Mouse (Mus musculus): ENCODE data around the gene Klra1. TPM values are rescaled to one million over a fixed set of nuclear protein-coding genes. Genes with fewer than 3 reads are reported as not detected.
"Not testable (repeated sequence)": the region's sequence is repeated elsewhere in the genome, so short reads cannot be mapped to it uniquely, and the experiment has no call there.

Klra1 gene
- polyA plus RNA-seq (2014; fragmentation: Nextera tagmentation; extraction: Ambion mirVana) = not detected in 2 replicates

DNA sequence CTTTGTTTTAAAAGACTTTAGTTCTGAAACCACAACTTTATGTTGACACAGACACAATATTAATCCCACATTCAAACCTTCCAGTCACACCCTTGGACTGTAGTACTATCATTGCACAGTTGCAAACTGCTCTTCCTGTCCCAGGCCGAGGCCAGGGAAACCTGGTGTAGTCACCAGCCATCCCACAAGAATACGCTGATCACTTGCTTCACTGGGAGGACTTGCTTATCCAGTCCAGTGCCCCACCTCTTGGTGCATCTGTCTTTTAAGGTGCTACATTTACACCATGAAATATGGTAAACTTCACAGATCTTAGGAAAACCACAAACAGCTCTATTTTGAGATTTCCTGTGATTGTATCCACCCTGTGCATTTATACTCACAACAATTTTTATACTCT lies at the start of gene Klra1:
Gene Klra1, minus strand, starts transcription at position 125 of the 400 bp plus-strand sequence.
- no peak for ATAC-seq (ENCODE audit: low FRiP score)

DNA sequence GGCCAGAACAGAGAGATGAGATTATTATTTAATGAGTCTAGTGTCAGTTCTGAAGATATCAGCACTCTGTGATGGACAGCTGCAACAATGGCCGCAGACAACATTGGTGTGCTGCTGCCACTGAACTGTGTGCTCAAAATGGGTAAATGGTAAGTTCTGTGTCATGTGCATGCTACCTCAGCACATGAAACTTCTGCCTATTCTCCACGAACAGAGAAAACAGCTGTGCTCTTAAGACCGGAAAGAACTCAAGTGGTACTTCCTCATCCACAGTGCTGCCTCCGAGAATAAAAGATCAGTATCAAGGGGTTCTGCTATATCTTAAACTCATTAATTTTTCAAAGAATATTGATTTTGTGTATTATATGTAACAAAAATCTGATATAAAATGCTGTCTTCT lies 42.8 kb upstream of the Klra1 start:
- DNase-seq (ENCODE audit: low spot score) (no peak), ATAC-seq (ENCODE audit: low FRiP score) (no peak)
- H3K27me3 ChIP-seq (ENCODE audit: control insufficient read depth, insufficient read depth, low read length) = no peaks in the 10 kb centered on the region
- no peak overlapping the region for H3K27ac ChIP-seq (ENCODE audit: low read depth, low read length)
- H3K9ac ChIP-seq (ENCODE audit: low read depth, low read length) = no peak overlapping the region
- H3K4me2 ChIP-seq (replicated peaks; ENCODE audit: low read depth, low read length) = no peak overlapping the region
- no peak overlapping the region for H3K4me3 ChIP-seq (ENCODE audit: low read depth, low read length)
- no peaks in the 10 kb centered on the region for H3K9me3 ChIP-seq (ENCODE audit: control insufficient read depth, low read length)
- H3K4me1 ChIP-seq (replicated peaks; ENCODE audit: control insufficient read depth, insufficient read depth, low read length) = no peaks in the 10 kb centered on the region
- H3K36me3 ChIP-seq (ENCODE audit: control insufficient read depth, insufficient read depth, low read length) = no peaks in the 10 kb centered on the region
- WGBS = 86% methylated on average over 4 of the region's 4 CpGs

More for the DNA sequence above, at the start of gene Klra1:
- Histone ChIP-seq H3K27ac (ENCODE audit: low read depth, low read length) (no peak within 1 kb of the TSS), H3K4me1 (replicated peaks; ENCODE audit: control insufficient read depth, insufficient read depth, low read length) (no peaks in the 10 kb centered on the region), H3K4me3 (ENCODE audit: low read depth, low read length) (no peak within 1 kb of the TSS), H3K27me3 (ENCODE audit: control insufficient read depth, insufficient read depth, low read length) (no peaks in the 10 kb centered on the region), H3K9me3 (ENCODE audit: control insufficient read depth, low read length) (no peaks in the 10 kb centered on the region), H3K4me2 (replicated peaks; ENCODE audit: low read depth, low read length) (no peak within 1 kb of the TSS), H3K9ac (ENCODE audit: low read depth, low read length) (no peak within 1 kb of the TSS), H3K36me3 (ENCODE audit: control insufficient read depth, insufficient read depth, low read length) (no peaks in the 10 kb centered on the region)
- WGBS = 87% methylated on average over 2 of the region's 2 CpGs
- no peak for DNase-seq (ENCODE audit: low spot score)

- Histone ChIP-seq H3K9ac (ENCODE audit: low read depth, low read length) (no peak overlapping the region), H3K4me2 (replicated peaks; ENCODE audit: low read depth, low read length) (no peak overlapping the region), H3K9me3 (ENCODE audit: control insufficient read depth, low read length) (no peaks in the 10 kb centered on the region), H3K27ac (ENCODE audit: low read depth, low read length) (no peak overlapping the region), H3K27me3 (ENCODE audit: control insufficient read depth, insufficient read depth, low read length) (no peaks in the 10 kb centered on the region), H3K36me3 (ENCODE audit: control insufficient read depth, insufficient read depth, low read length) (no peaks in the 10 kb centered on the region), H3K4me1 (replicated peaks; ENCODE audit: control insufficient read depth, insufficient read depth, low read length) (no peaks in the 10 kb centered on the region), H3K4me3 (ENCODE audit: low read depth, low read length) (no peak overlapping the region)
- ATAC-seq (ENCODE audit: low FRiP score) = no peak
- DNase-seq (ENCODE audit: low spot score) = no peak
- 84% methylated on average over 2 of the region's 2 CpGs for WGBS
These were observed 32.5 kb upstream of the Klra1 start for GRCm38 (mm10) chr6:130419158-130419557.

DNA sequence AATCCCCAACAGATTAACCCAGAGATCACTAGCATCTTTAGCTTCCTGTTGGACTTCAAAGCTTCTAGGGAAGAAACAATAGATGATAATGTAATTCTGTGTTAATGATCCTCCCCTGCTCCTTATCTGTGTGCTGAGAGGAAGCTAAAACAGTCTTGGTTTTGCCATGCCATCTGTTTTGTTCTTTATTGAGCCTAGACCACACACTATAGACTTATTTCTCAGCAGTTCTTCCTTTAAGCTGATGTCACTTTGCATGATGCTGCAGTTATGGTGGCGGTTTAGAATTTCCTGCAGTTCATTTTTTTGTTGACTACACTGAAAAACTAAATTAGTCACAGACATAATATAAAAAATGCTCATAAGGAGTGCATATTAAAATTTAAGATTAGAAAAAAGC lies 18.2 kb upstream of the Klra1 start:
- Histone ChIP-seq H3K4me2 (replicated peaks; ENCODE audit: low read depth, low read length) (no peak overlapping the region), H3K4me1 (replicated peaks; ENCODE audit: control insufficient read depth, insufficient read depth, low read length) (no peaks in the 10 kb centered on the region), H3K9me3 (ENCODE audit: control insufficient read depth, low read length) (no peaks in the 10 kb centered on the region; the same call in 1 of the 2 replicates), H3K36me3 (ENCODE audit: control insufficient read depth, insufficient read depth, low read length) (no peaks in the 10 kb centered on the region), H3K4me3 (ENCODE audit: low read depth, low read length) (no peak overlapping the region), H3K27me3 (ENCODE audit: control insufficient read depth, insufficient read depth, low read length) (no peaks in the 10 kb centered on the region), H3K9ac (ENCODE audit: low read depth, low read length) (no peak overlapping the region), H3K27ac (ENCODE audit: low read depth, low read length) (no peak overlapping the region)
- WGBS = 86% methylated on average over 1 of the region's 1 CpGs
- ATAC-seq (ENCODE audit: low FRiP score) (no peak), DNase-seq (ENCODE audit: low spot score) (no peak)

DNA sequence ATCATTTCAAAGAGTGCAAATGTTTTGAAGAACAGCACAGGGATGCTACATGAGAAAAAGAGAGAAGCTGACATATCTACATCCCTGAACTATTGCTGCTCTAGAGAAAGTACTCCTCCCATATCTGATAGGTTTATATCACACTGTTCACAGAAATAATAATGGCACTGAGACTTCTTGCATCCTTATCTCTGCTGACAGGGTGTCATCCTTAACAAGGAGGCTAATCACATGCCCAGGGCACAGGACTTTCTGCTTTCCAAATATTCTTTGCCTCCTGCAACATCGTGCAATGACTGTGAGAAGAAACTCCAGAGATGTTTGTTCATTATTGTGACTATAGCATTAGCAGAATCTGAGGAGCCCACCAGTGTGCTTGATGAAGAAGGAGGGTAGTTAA lies 871 bp downstream of the Klra1 start:
- Histone ChIP-seq H3K27me3 (ENCODE audit: control insufficient read depth, insufficient read depth, low read length) (no peaks in the 10 kb centered on the region), H3K4me1 (replicated peaks; ENCODE audit: control insufficient read depth, insufficient read depth, low read length) (no peaks in the 10 kb centered on the region), H3K9ac (ENCODE audit: low read depth, low read length) (no peak overlapping the region), H3K27ac (ENCODE audit: low read depth, low read length) (no peak overlapping the region), H3K36me3 (ENCODE audit: control insufficient read depth, insufficient read depth, low read length) (no peaks in the 10 kb centered on the region), H3K4me2 (replicated peaks; ENCODE audit: low read depth, low read length) (no peak overlapping the region), H3K4me3 (ENCODE audit: low read depth, low read length) (no peak overlapping the region), H3K9me3 (ENCODE audit: control insufficient read depth, low read length) (no peaks in the 10 kb centered on the region)
- DNase-seq (ENCODE audit: low spot score) (no peak), ATAC-seq (ENCODE audit: low FRiP score) (no peak)
- WGBS = 73% methylated on average over 1 of the region's 1 CpGs

DNA sequence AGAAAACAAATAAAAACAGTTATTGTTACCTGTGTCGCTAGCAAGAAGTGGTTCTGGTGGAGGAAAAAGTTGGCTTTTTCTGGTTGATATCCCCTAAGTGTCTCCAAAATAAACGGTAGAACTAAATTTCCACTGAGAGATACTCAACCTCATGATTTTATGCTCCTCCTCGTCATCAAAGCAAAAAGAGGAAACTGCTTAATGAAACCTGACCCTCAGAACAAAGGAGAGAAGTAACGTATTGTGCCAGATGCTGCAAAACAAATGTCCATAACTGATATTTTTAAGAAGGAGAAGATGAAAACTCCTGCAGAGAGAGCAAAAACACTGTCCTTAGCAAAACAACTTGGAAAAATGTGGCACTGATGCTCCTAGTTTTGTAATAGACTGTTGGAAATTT lies 4.3 kb downstream of the Klra1 start:
- H3K9me3 ChIP-seq (ENCODE audit: control insufficient read depth, low read length) = no peaks in the 10 kb centered on the region
- no peak for DNase-seq (ENCODE audit: low spot score)
- ATAC-seq (ENCODE audit: low FRiP score) = no peak

DNA sequence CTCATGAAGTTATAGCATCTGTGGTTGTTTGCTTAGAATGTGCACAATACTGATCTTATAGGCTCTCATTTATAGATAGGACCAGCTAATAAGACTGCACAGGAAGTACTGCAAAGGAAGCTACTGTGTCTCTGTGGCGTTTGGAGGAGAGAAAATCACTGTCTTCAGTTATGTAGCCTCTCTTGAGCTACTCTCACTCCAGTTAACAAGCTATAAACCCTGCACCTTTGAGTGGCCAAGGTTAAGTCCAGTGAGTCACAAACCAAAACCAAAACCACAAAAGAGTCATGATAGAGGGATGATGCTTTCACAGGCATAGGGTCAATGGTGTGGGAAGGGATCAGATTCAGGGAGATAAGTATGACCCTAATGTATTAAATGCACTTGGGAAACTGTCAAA lies 41.3 kb downstream of the Klra1 start:
- not testable (repeated sequence) for H3K9me3 ChIP-seq (ENCODE audit: control insufficient read depth, low read length)

More for the DNA sequence above, 4.3 kb downstream of the Klra1 start:
- H3K27me3 ChIP-seq (ENCODE audit: control insufficient read depth, insufficient read depth, low read length) = no peaks in the 10 kb centered on the region
- no peaks in the 10 kb centered on the region for H3K4me1 ChIP-seq (replicated peaks; ENCODE audit: control insufficient read depth, insufficient read depth, low read length)
- H3K36me3 ChIP-seq (ENCODE audit: control insufficient read depth, insufficient read depth, low read length) = no peaks in the 10 kb centered on the region
- no peak overlapping the region for H3K4me3 ChIP-seq (ENCODE audit: low read depth, low read length)
- no peak overlapping the region for H3K27ac ChIP-seq (ENCODE audit: low read depth, low read length)
- WGBS = 79% methylated on average over 4 of the region's 4 CpGs
- H3K9ac ChIP-seq (ENCODE audit: low read depth, low read length) = no peak overlapping the region
- H3K4me2 ChIP-seq (replicated peaks; ENCODE audit: low read depth, low read length) = no peak overlapping the region

GRCm38 (mm10) chr6:130341973-130342372 lies 44.7 kb downstream of the Klra1 start:
- not testable (repeated sequence) for ATAC-seq (ENCODE audit: low FRiP score); H3K27me3 ChIP-seq (ENCODE audit: control insufficient read depth, insufficient read depth, low read length); DNase-seq (ENCODE audit: low spot score); H3K36me3 ChIP-seq (ENCODE audit: control insufficient read depth, insufficient read depth, low read length); H3K4me3 ChIP-seq (ENCODE audit: low read depth, low read length); H3K27ac ChIP-seq (ENCODE audit: low read depth, low read length); H3K9me3 ChIP-seq (ENCODE audit: control insufficient read depth, low read length); H3K9ac ChIP-seq (ENCODE audit: low read depth, low read length); H3K4me2 ChIP-seq (replicated peaks; ENCODE audit: low read depth, low read length); H3K4me1 ChIP-seq (replicated peaks; ENCODE audit: control insufficient read depth, insufficient read depth, low read length)
- 87% methylated on average over 2 of the region's 2 CpGs for WGBS

More for the DNA sequence above, 41.3 kb downstream of the Klra1 start:
- H3K4me2 ChIP-seq (replicated peaks; ENCODE audit: low read depth, low read length); ATAC-seq (ENCODE audit: low FRiP score); H3K4me1 ChIP-seq (replicated peaks; ENCODE audit: control insufficient read depth, insufficient read depth, low read length); H3K36me3 ChIP-seq (ENCODE audit: control insufficient read depth, insufficient read depth, low read length); H3K27me3 ChIP-seq (ENCODE audit: control insufficient read depth, insufficient read depth, low read length); H3K4me3 ChIP-seq (ENCODE audit: low read depth, low read length); H3K9ac ChIP-seq (ENCODE audit: low read depth, low read length); H3K27ac ChIP-seq (ENCODE audit: low read depth, low read length); DNase-seq (ENCODE audit: low spot score): not testable (repeated sequence)
- 56% methylated on average over 1 of the region's 1 CpGs for WGBS

- H3K4me2 ChIP-seq (replicated peaks; ENCODE audit: low read depth, low read length) = no peak within 1 kb of the TSS
- 92% methylated on average over 8 of the region's 8 CpGs for WGBS
- no peak within 1 kb of the TSS for H3K4me3 ChIP-seq (ENCODE audit: low read depth, low read length)
- DNase-seq (ENCODE audit: low spot score) (no peak), ATAC-seq (ENCODE audit: low FRiP score) (no peak)
- no peaks in the 10 kb centered on the region for H3K27me3 ChIP-seq (ENCODE audit: control insufficient read depth, insufficient read depth, low read length)
- no peak within 1 kb of the TSS for H3K27ac ChIP-seq (ENCODE audit: low read depth, low read length)
- no peaks in the 10 kb centered on the region for H3K36me3 ChIP-seq (ENCODE audit: control insufficient read depth, insufficient read depth, low read length)
- no peaks in the 10 kb centered on the region for H3K9me3 ChIP-seq (ENCODE audit: control insufficient read depth, low read length)
- H3K4me1 ChIP-seq (replicated peaks; ENCODE audit: control insufficient read depth, insufficient read depth, low read length) = no peaks in the 10 kb centered on the region
- no peak within 1 kb of the TSS for H3K9ac ChIP-seq (ENCODE audit: low read depth, low read length)
These were observed 49.3 kb downstream of the Klra1 start, which contains the start of gene Klra3 for GRCm38 (mm10) chr6:130337411-130337810. Klra3 (minus strand) TSS chr6:130337574.

Measured in hindbrain, embryonic 11.5 days (tissue).